Mouse (Mus musculus) stomach, postnatal 0 days (tissue): ENCODE results near the gene Npas2. TPM values are rescaled to one million over a fixed set of nuclear protein-coding genes. Genes with fewer than 3 reads are reported as not detected.

Experiments used
- ATAC-seq: fragments of 200-750 bp; cut with Nextera tagmentation; 2 replicates; pipeline ENCODE4 v1.8.0; 2017; ENCODE audit not compliant: low FRiP score, low TSS enrichment
- DNase-seq: peaks from one replicate; pipeline ENCODE4 v3.0.0-alpha.2; 2016; ENCODE audit warnings: low spot score
- H3K27ac ChIP-seq: fragments of 300-500 bp; sonication (generic); replicated peaks from 2 replicates; pipeline ENCODE4 v1.5.1; 2014; ENCODE audit warnings: mild to moderate bottlenecking, control low read depth
- H3K27me3 ChIP-seq: fragments of 300-500 bp; sonication (generic); 2 replicates; pipeline ENCODE4 v1.6.1; 2014; ENCODE audit warnings: low read length; ENCODE audit not compliant: control insufficient read depth, insufficient read depth
- H3K36me3 ChIP-seq: fragments of 300-500 bp; sonication (generic); 2 replicates; pipeline ENCODE4 v1.6.1; 2014; ENCODE audit warnings: low read length, mixed read lengths; ENCODE audit not compliant: control insufficient read depth, insufficient read depth
- H3K4me1 ChIP-seq: fragments of 300-500 bp; sonication (generic); replicated peaks from 2 replicates; pipeline ENCODE4 v1.6.1; 2014; ENCODE audit warnings: antibody characterized with exemption; ENCODE audit not compliant: control insufficient read depth, insufficient read depth
- H3K4me2 ChIP-seq: fragments of 300-500 bp; sonication (generic); replicated peaks from 2 replicates; pipeline ENCODE4 v1.6.1; 2014; ENCODE audit warnings: low read depth, mild to moderate bottlenecking, control low read depth, moderate library complexity
- H3K4me3 ChIP-seq: fragments of 300-500 bp; sonication (generic); 2 replicates; pipeline ENCODE4 v1.5.1; 2014; ENCODE audit warnings: low read depth, low read length, control low read depth
- H3K9ac ChIP-seq: fragments of 300-500 bp; sonication (generic); 2 replicates; pipeline ENCODE4 v1.6.1; 2014; ENCODE audit warnings: mild to moderate bottlenecking, low read length, control low read depth, mixed read lengths
- H3K9me3 ChIP-seq: fragments of 300-500 bp; sonication (generic); 2 replicates; pipeline ENCODE4 v1.6.1; 2016; ENCODE audit warnings: low read length; ENCODE audit not compliant: control insufficient read depth
- CTCF ChIP-seq: IDR thresholded peaks from 2 replicates; pipeline ENCODE4 v1.5.1; 2016; ENCODE audit warnings: antibody characterized with exemption, low read depth, mild to moderate bottlenecking, moderate library complexity
- EP300 ChIP-seq: optimal IDR thresholded peaks from 2 replicates; pipeline ENCODE3; 2016; ENCODE audit warnings: antibody characterized with exemption
- WGBS: fragments of 180-500 bp; shearing (Covaris S2); extraction: QIAGEN DNeasy Blood & Tissue Kit; methylation state at CpG from one replicate; pipeline ENCODE4 v1.1.7; 2014; 5-methylcytosine and 5-hydroxymethylcytosine counted together
- polyA plus RNA-seq: library from polyadenylated mRNA; unstranded; fragments of >200 nt; fragmentation: Nextera tagmentation; extraction: Ambion mirVana; gene quantifications from 2 replicates; pipeline ENCODE4 v1.2.1, GENCODE M21; 2015

The Npas2 gene
- polyA plus RNA-seq, 1 experiment from 2014 or later: 1.7 TPM

GRCm38 (mm10) chr1:39313352-39314245, 120.1 kb downstream of the Npas2 start:
- Histone ChIP-seq H3K27me3 (no peaks in the 10 kb centered on the region), H3K4me1 (peaks cover 2% of the 10 kb centered on the region; the same call in 1 of the 2 replicates), H3K9me3 (no peaks in the 10 kb centered on the region), H3K4me2 (no peak overlapping the region), H3K36me3 (no peaks in the 10 kb centered on the region), H3K27ac (no peak overlapping the region), H3K9ac (no peak overlapping the region), H3K4me3 (no peak overlapping the region)
- ATAC-seq (no peak), DNase-seq (no peak)
- 49% methylated on average over 10 of the region's 10 CpGs for WGBS
- no peak for TF ChIP-seq CTCF
- no peak for TF ChIP-seq EP300

- no peaks in the 10 kb centered on the region for H3K36me3 ChIP-seq
- no peaks in the 10 kb centered on the region for H3K27me3 ChIP-seq
- H3K4me3 ChIP-seq: no peak overlapping the region
- WGBS: 54% methylated on average over 2 of the region's 2 CpGs
- peaks cover 2% of the 10 kb centered on the region; the same call in 1 of the 2 replicates for H3K4me1 ChIP-seq
- H3K9ac ChIP-seq: no peak overlapping the region
- ATAC-seq: peak; percentile 49; the same call in 1 of the 2 replicates
- TF ChIP-seq EP300 (no peak), CTCF (no peak)
- no peak overlapping the region for H3K4me2 ChIP-seq
- peak; percentile 34 for DNase-seq
- peak overlapping the region; percentile 31; the same call in 1 of the 2 replicates for H3K27ac ChIP-seq
- H3K9me3 ChIP-seq: no peaks in the 10 kb centered on the region
These were observed 124.4 kb downstream of the Npas2 start for GRCm38 (mm10) chr1:39317935-39318334.

GRCm38 (mm10) chr1:39318870-39319269, 125.3 kb downstream of the Npas2 start:
- no peaks in the 10 kb centered on the region for H3K9me3 ChIP-seq
- WGBS: 71% methylated on average over 7 of the region's 7 CpGs
- H3K4me1 ChIP-seq: peaks cover 2% of the 10 kb centered on the region; the same call in 1 of the 2 replicates
- no peak overlapping the region for H3K9ac ChIP-seq
- TF ChIP-seq CTCF (no peak), EP300 (no peak)
- DNase-seq (no peak), ATAC-seq (no peak)
- H3K36me3 ChIP-seq: no peaks in the 10 kb centered on the region
- no peaks in the 10 kb centered on the region for H3K27me3 ChIP-seq
- no peak overlapping the region for H3K4me2 ChIP-seq
- H3K27ac ChIP-seq: no peak overlapping the region
- no peak overlapping the region for H3K4me3 ChIP-seq

GRCm38 (mm10) chr1:39321954-39322353, 128.4 kb downstream of the Npas2 start:
- TF ChIP-seq CTCF: no peak
- no peak for TF ChIP-seq EP300
- Histone ChIP-seq H3K27ac (no peak overlapping the region), H3K36me3 (no peaks in the 10 kb centered on the region), H3K9ac (no peak overlapping the region), H3K4me3 (no peak overlapping the region), H3K9me3 (no peaks in the 10 kb centered on the region), H3K4me2 (no peak overlapping the region), H3K27me3 (no peaks in the 10 kb centered on the region), H3K4me1 (peaks cover 2% of the 10 kb centered on the region; the same call in 1 of the 2 replicates)
- DNase-seq (no peak), ATAC-seq (no peak)
- WGBS: 52% methylated on average over 6 of the region's 6 CpGs

- no peak overlapping the region for H3K27ac ChIP-seq
- TF ChIP-seq CTCF (no peak), EP300 (no peak)
- no peak overlapping the region for H3K4me3 ChIP-seq
- H3K27me3 ChIP-seq: no peaks in the 10 kb centered on the region
- no peaks in the 10 kb centered on the region for H3K36me3 ChIP-seq
- H3K4me2 ChIP-seq: no peak overlapping the region
- no peaks in the 10 kb centered on the region for H3K4me1 ChIP-seq
- WGBS: 77% methylated on average over 6 of the region's 6 CpGs
- H3K9me3 ChIP-seq: no peaks in the 10 kb centered on the region
- ATAC-seq (no peak), DNase-seq (no peak)
- no peak overlapping the region for H3K9ac ChIP-seq
These were observed 131.7 kb downstream of the Npas2 start for GRCm38 (mm10) chr1:39325228-39325627.

GRCm38 (mm10) chr1:39327546-39327945, 134.0 kb downstream of the Npas2 start:
- H3K4me1 ChIP-seq: no peaks in the 10 kb centered on the region
- H3K9ac ChIP-seq: no peak overlapping the region
- no peak overlapping the region for H3K4me2 ChIP-seq
- H3K27ac ChIP-seq: no peak overlapping the region
- H3K4me3 ChIP-seq: no peak overlapping the region
- TF ChIP-seq CTCF: no peak
- TF ChIP-seq EP300: no peak
- H3K9me3 ChIP-seq: no peaks in the 10 kb centered on the region
- WGBS: 74% methylated on average over 7 of the region's 7 CpGs
- H3K27me3 ChIP-seq: no peaks in the 10 kb centered on the region
- DNase-seq (no peak), ATAC-seq (no peak)
- no peaks in the 10 kb centered on the region for H3K36me3 ChIP-seq
